Mouse (Mus musculus): ENCODE measurements around the gene Acot12.

- no peak for TF ChIP-seq GATA1 (IDR thresholded peaks at IDR 0.05; ENCODE audit: borderline replicate concordance, low read length)
- no peak for TF ChIP-seq FLI1 (IDR thresholded peaks at IDR 0.05; ENCODE audit: low read length)
Observed at GRCm38 (mm10) chr13:91826066-91826465, 84.8 kb downstream of the Acot12 start.
